Mouse (Mus musculus) embryonic facial prominence, embryonic 12.5 days (tissue): ENCODE data around the gene Slc8a3. TPM values are rescaled to one million over a fixed set of nuclear protein-coding genes. Genes with fewer than 3 reads are reported as not detected.

Source experiments
- ATAC-seq: fragments of 200-750 bp; cut with Nextera tagmentation; 2 replicates; pipeline ENCODE4 v1.8.0; 2017; ENCODE audit not compliant: insufficient number of reproducible peaks, insufficient read depth, low FRiP score, low TSS enrichment
- H3K27ac ChIP-seq: fragments of 300-500 bp; sonication (generic); 2 replicates; pipeline ENCODE4 v1.5.1; 2016; ENCODE audit warnings: mild to moderate bottlenecking
- H3K27me3 ChIP-seq: fragments of 300-500 bp; sonication (generic); 2 replicates; pipeline ENCODE4 v1.6.1; 2016; ENCODE audit warnings: mild to moderate bottlenecking, moderate library complexity
- H3K36me3 ChIP-seq: fragments of 300-500 bp; sonication (generic); 2 replicates; pipeline ENCODE4 v1.6.1; 2016; ENCODE audit warnings: mild to moderate bottlenecking
- H3K4me1 ChIP-seq: fragments of 300-500 bp; sonication (generic); 2 replicates; pipeline ENCODE4 v1.6.1; 2016
- H3K4me2 ChIP-seq: fragments of 300-500 bp; sonication (generic); replicated peaks from 2 replicates; pipeline ENCODE4 v1.6.1; 2016; ENCODE audit warnings: mild to moderate bottlenecking, moderate library complexity
- H3K4me3 ChIP-seq: fragments of 300-500 bp; sonication (generic); 2 replicates; pipeline ENCODE4 v1.5.1; 2016; ENCODE audit warnings: mild to moderate bottlenecking
- H3K9ac ChIP-seq: fragments of 300-500 bp; sonication (generic); 2 replicates; pipeline ENCODE4 v1.6.1; 2016; ENCODE audit warnings: mild to moderate bottlenecking, moderate library complexity
- H3K9me3 ChIP-seq: fragments of 300-500 bp; sonication (generic); 2 replicates; pipeline ENCODE4 v1.6.1; 2016; ENCODE audit warnings: mild to moderate bottlenecking, moderate library complexity
- WGBS: fragments of 180-500 bp; shearing (Covaris S2); methylation state at CpG from one replicate; pipeline ENCODE4 v1.1.7; 2016; 5-methylcytosine and 5-hydroxymethylcytosine counted together
- polyA plus RNA-seq: library from polyadenylated mRNA; unstranded; fragments of >200 nt; fragmentation: Nextera tagmentation; extraction: Ambion mirVana; gene quantifications from 2 replicates; pipeline ENCODE4 v1.2.1, GENCODE M21; 2016

The Slc8a3 gene
- polyA plus RNA-seq, 1 experiment from 2014 or later = 0.73 TPM

GRCm38 (mm10) chr12:81294613-81295012 lies 38.4 kb downstream of the Slc8a3 start:
- H3K4me3 ChIP-seq = no peak overlapping the region
- no peaks in the 10 kb centered on the region for H3K4me1 ChIP-seq
- no peaks in the 10 kb centered on the region for H3K36me3 ChIP-seq
- no peak overlapping the region for H3K4me2 ChIP-seq
- no peak overlapping the region for H3K27ac ChIP-seq
- H3K27me3 ChIP-seq = no peaks in the 10 kb centered on the region
- H3K9me3 ChIP-seq = no peaks in the 10 kb centered on the region
- H3K9ac ChIP-seq = no peak overlapping the region
- WGBS = 43% methylated on average over 5 of the region's 5 CpGs
- ATAC-seq = no peak

GRCm38 (mm10) chr12:81278031-81278430 lies 54.9 kb downstream of the Slc8a3 start:
- H3K4me2 ChIP-seq = no peak overlapping the region
- no peak for ATAC-seq
- H3K4me1 ChIP-seq = no peaks in the 10 kb centered on the region
- no peaks in the 10 kb centered on the region for H3K27me3 ChIP-seq
- H3K36me3 ChIP-seq = no peaks in the 10 kb centered on the region
- WGBS = 73% methylated on average over 2 of the region's 2 CpGs
- H3K9ac ChIP-seq = no peak overlapping the region
- no peaks in the 10 kb centered on the region for H3K9me3 ChIP-seq
- H3K4me3 ChIP-seq = no peak overlapping the region
- H3K27ac ChIP-seq = no peak overlapping the region

- H3K36me3 ChIP-seq = no peaks in the 10 kb centered on the region
- H3K4me1 ChIP-seq = no peaks in the 10 kb centered on the region
- 71% methylated on average over 4 of the region's 4 CpGs for WGBS
- H3K9ac ChIP-seq = no peak overlapping the region
- ATAC-seq = no peak
- H3K9me3 ChIP-seq = no peaks in the 10 kb centered on the region
- H3K27me3 ChIP-seq = no peaks in the 10 kb centered on the region
- no peak overlapping the region for H3K4me2 ChIP-seq
- H3K27ac ChIP-seq = no peak overlapping the region
- no peak overlapping the region for H3K4me3 ChIP-seq
Measured at GRCm38 (mm10) chr12:81274616-81275015, 58.4 kb downstream of the Slc8a3 start.

GRCm38 (mm10) chr12:81273333-81273732 lies 59.6 kb downstream of the Slc8a3 start:
- Histone ChIP-seq H3K27ac (no peak overlapping the region), H3K4me1 (no peaks in the 10 kb centered on the region), H3K27me3 (no peaks in the 10 kb centered on the region), H3K4me2 (no peak overlapping the region), H3K4me3 (no peak overlapping the region), H3K9me3 (no peaks in the 10 kb centered on the region), H3K9ac (no peak overlapping the region), H3K36me3 (no peaks in the 10 kb centered on the region)
- no peak for ATAC-seq
- WGBS = 38% methylated on average over 3 of the region's 3 CpGs

GRCm38 (mm10) chr12:81269246-81269645 lies 63.7 kb downstream of the Slc8a3 start:
- Histone ChIP-seq H3K9me3 (no peaks in the 10 kb centered on the region), H3K27me3 (no peaks in the 10 kb centered on the region), H3K4me3 (no peak overlapping the region), H3K4me1 (no peaks in the 10 kb centered on the region), H3K4me2 (no peak overlapping the region), H3K27ac (no peak overlapping the region), H3K36me3 (no peaks in the 10 kb centered on the region), H3K9ac (no peak overlapping the region)
- 85% methylated on average over 5 of the region's 5 CpGs for WGBS
- ATAC-seq = no peak

- Histone ChIP-seq H3K27me3 (no peaks in the 10 kb centered on the region), H3K27ac (no peak overlapping the region), H3K4me3 (no peak overlapping the region), H3K4me1 (no peaks in the 10 kb centered on the region), H3K9ac (no peak overlapping the region), H3K4me2 (no peak overlapping the region), H3K9me3 (no peaks in the 10 kb centered on the region), H3K36me3 (no peaks in the 10 kb centered on the region)
- ATAC-seq = no peak
- WGBS = 81% methylated on average over 6 of the region's 6 CpGs
Measured at GRCm38 (mm10) chr12:81262821-81263220, 70.2 kb downstream of the Slc8a3 start.

- Histone ChIP-seq H3K4me3 (no peak overlapping the region), H3K9me3 (no peaks in the 10 kb centered on the region), H3K9ac (no peak overlapping the region), H3K36me3 (no peaks in the 10 kb centered on the region), H3K4me1 (no peaks in the 10 kb centered on the region), H3K27me3 (no peaks in the 10 kb centered on the region), H3K27ac (no peak overlapping the region), H3K4me2 (no peak overlapping the region)
- no peak for ATAC-seq
- WGBS = 93% methylated on average over 3 of the region's 3 CpGs
Measured at GRCm38 (mm10) chr12:81258215-81258614, 74.8 kb downstream of the Slc8a3 start.

GRCm38 (mm10) chr12:81245411-81245810 lies 87.6 kb downstream of the Slc8a3 start:
- no peaks in the 10 kb centered on the region for H3K27me3 ChIP-seq
- no peak overlapping the region for H3K4me3 ChIP-seq
- no peak overlapping the region for H3K4me2 ChIP-seq
- 66% methylated on average over 6 of the region's 6 CpGs for WGBS
- no peak overlapping the region for H3K27ac ChIP-seq
- H3K4me1 ChIP-seq = no peaks in the 10 kb centered on the region
- no peaks in the 10 kb centered on the region for H3K36me3 ChIP-seq
- ATAC-seq = no peak
- no peak overlapping the region for H3K9ac ChIP-seq
- H3K9me3 ChIP-seq = no peaks in the 10 kb centered on the region

GRCm38 (mm10) chr12:81244954-81245353 lies 88.0 kb downstream of the Slc8a3 start:
- WGBS = 81% methylated on average over 7 of the region's 7 CpGs
- H3K36me3 ChIP-seq = no peaks in the 10 kb centered on the region
- ATAC-seq = no peak
- no peaks in the 10 kb centered on the region for H3K9me3 ChIP-seq
- no peak overlapping the region for H3K9ac ChIP-seq
- H3K4me2 ChIP-seq = no peak overlapping the region
- no peak overlapping the region for H3K4me3 ChIP-seq
- no peaks in the 10 kb centered on the region for H3K27me3 ChIP-seq
- no peak overlapping the region for H3K27ac ChIP-seq
- no peaks in the 10 kb centered on the region for H3K4me1 ChIP-seq

- no peaks in the 10 kb centered on the region for H3K27me3 ChIP-seq
- no peaks in the 10 kb centered on the region for H3K4me1 ChIP-seq
- 71% methylated on average over 1 of the region's 1 CpGs for WGBS
- no peak overlapping the region for H3K9ac ChIP-seq
- no peaks in the 10 kb centered on the region for H3K9me3 ChIP-seq
- H3K27ac ChIP-seq = no peak overlapping the region
- no peak overlapping the region for H3K4me3 ChIP-seq
- no peak overlapping the region for H3K4me2 ChIP-seq
- no peaks in the 10 kb centered on the region for H3K36me3 ChIP-seq
- ATAC-seq = no peak
Measured at GRCm38 (mm10) chr12:81244492-81244891, 88.5 kb downstream of the Slc8a3 start.

GRCm38 (mm10) chr12:81241676-81242075 lies 91.3 kb downstream of the Slc8a3 start:
- H3K4me1 ChIP-seq = no peaks in the 10 kb centered on the region
- H3K4me3 ChIP-seq = no peak overlapping the region
- no peak overlapping the region for H3K9ac ChIP-seq
- 88% methylated on average over 2 of the region's 2 CpGs for WGBS
- no peak overlapping the region for H3K27ac ChIP-seq
- no peak overlapping the region for H3K4me2 ChIP-seq
- H3K36me3 ChIP-seq = no peaks in the 10 kb centered on the region
- H3K27me3 ChIP-seq = no peaks in the 10 kb centered on the region
- no peaks in the 10 kb centered on the region for H3K9me3 ChIP-seq
- ATAC-seq = no peak

GRCm38 (mm10) chr12:81241096-81241495 lies 91.9 kb downstream of the Slc8a3 start:
- no peaks in the 10 kb centered on the region for H3K36me3 ChIP-seq
- H3K4me2 ChIP-seq = no peak overlapping the region
- H3K27me3 ChIP-seq = no peaks in the 10 kb centered on the region
- ATAC-seq = no peak
- H3K4me3 ChIP-seq = no peak overlapping the region
- no peaks in the 10 kb centered on the region for H3K4me1 ChIP-seq
- H3K9me3 ChIP-seq = no peaks in the 10 kb centered on the region
- H3K27ac ChIP-seq = no peak overlapping the region
- WGBS = 76% methylated on average over 4 of the region's 4 CpGs
- no peak overlapping the region for H3K9ac ChIP-seq

- no peak overlapping the region for H3K4me2 ChIP-seq
- no peak for ATAC-seq
- no peaks in the 10 kb centered on the region for H3K9me3 ChIP-seq
- no peaks in the 10 kb centered on the region for H3K36me3 ChIP-seq
- WGBS = 89% methylated on average over 1 of the region's 1 CpGs
- H3K4me3 ChIP-seq = no peak overlapping the region
- H3K9ac ChIP-seq = no peak overlapping the region
- H3K27ac ChIP-seq = no peak overlapping the region
- H3K27me3 ChIP-seq = no peaks in the 10 kb centered on the region
- H3K4me1 ChIP-seq = no peaks in the 10 kb centered on the region
Measured at GRCm38 (mm10) chr12:81237158-81237557, 95.8 kb downstream of the Slc8a3 start.
